Mouse (Mus musculus) stomach, postnatal 0 days (tissue): Measurements from ENCODE around the gene Acadl.

Experiments used
- CTCF ChIP-seq: IDR thresholded peaks from 2 replicates; pipeline ENCODE4 v1.5.1; 2016; ENCODE audit warnings: antibody characterized with exemption, low read depth, mild to moderate bottlenecking, moderate library complexity
- EP300 ChIP-seq: optimal IDR thresholded peaks from 2 replicates; pipeline ENCODE3; 2016; ENCODE audit warnings: antibody characterized with exemption

DNA sequence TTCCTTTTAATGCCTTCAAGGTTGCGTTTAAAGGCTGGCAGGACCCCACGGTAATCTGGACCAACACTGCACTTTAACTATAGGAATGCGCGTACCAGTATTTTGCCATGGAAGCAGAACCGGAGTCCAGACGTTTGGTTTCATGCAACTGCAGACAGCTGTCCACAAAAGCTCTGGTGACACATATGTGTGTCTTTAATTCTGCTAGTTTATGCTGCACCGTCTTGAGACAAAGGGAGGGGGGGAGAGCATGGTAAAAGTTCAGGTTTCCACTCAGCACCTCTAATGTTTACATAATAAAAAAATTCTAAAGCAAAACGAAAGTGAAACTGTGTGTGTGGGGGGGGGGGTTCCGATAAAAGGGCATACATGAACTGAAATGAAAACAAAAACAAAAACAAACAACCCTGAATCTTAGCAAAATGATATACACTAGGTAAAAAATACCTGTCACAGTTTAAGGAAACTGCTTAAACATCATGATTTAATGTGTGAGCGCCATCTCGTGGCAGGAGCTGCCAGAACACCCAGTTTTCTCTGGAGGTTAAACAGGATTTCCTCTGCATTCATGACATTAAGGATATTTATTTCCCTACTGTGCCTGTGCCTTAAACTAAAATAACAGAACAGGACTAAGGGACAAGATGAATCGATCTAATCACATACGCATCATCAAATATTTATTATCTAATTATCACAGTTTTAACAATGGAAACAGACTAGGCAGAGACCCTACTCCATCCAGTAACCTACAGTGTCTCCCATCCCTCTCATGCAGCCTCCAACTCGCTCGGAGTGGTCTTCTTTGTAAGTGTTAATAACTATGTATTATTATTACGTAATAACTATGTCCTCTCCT lies 24.7 kb downstream of the Acadl start:
- TF ChIP-seq CTCF: peak; percentile 88
- no peak for TF ChIP-seq EP300
